Mouse (Mus musculus) left cerebral cortex, adult 8-10 months (tissue): ENCODE measurements around the gene Gps1. TPM values are rescaled to one million over a fixed set of nuclear protein-coding genes. Genes with fewer than 3 reads are reported as not detected.

ENCODE experiments used
- total RNA-seq, 4 experiments: library from RNA; stranded (reverse); gene quantifications; 2 replicates each; pipeline ENCODE4 v1.2.4; 2022

Gene Gps1
- total RNA-seq, 4 experiments from 2014 or later = 142 to 151 (median 146) TPM

Other genes starting within 250 kb of the Gps1 start
- gene Mcrip1, start 234.5 kb upstream of the Gps1 start, total RNA-seq = 10 to 100 TPM; 71.6 to 75.9 (median 74.1) TPM
- gene Ppp1r27, start 233.1 kb upstream of the Gps1 start, total RNA-seq = not detected
- 100 to 1,000 TPM; 110 to 142 (median 130) TPM for gene P4hb, start 211.0 kb upstream of the Gps1 start, total RNA-seq
- gene Arhgdia, start 202.6 kb upstream of the Gps1 start, total RNA-seq = 100 to 1,000 TPM; 307 to 323 (median 320) TPM
- 10 to 100 TPM; 47.7 to 64.6 (median 51.9) TPM for gene Alyref, start 185.9 kb upstream of the Gps1 start, total RNA-seq
- 100 to 1,000 TPM in 2 of 4 experiments, 10 to 100 TPM in 2; 98.1 to 101 (median 99.4) TPM for gene Anapc11, start 185.9 kb upstream of the Gps1 start, total RNA-seq
- gene Npb, start 175.8 kb upstream of the Gps1 start, total RNA-seq = 1 to 10 TPM in 2 of 4 experiments, not detected in 2; 1.1 to 1.8 TPM
- 100 to 1,000 TPM; 109 to 140 (median 124) TPM for gene Pcyt2, start 166.3 kb upstream of the Gps1 start, total RNA-seq
- 10 to 100 TPM; 30.5 to 45.3 (median 34.7) TPM for gene Sirt7, start 159.0 kb upstream of the Gps1 start, total RNA-seq
- 10 to 100 TPM; 66.8 to 77.2 (median 73.1) TPM for gene Mafg, start 150.7 kb upstream of the Gps1 start, total RNA-seq
- gene Pycr1, start 140.5 kb upstream of the Gps1 start, total RNA-seq = 1 to 10 TPM; 1.5 to 2.3 (median 1.8) TPM
- gene Myadml2, start 136.1 kb upstream of the Gps1 start, total RNA-seq = 10 to 100 TPM in 3 of 4 experiments, 1 to 10 TPM in 1; 9.3 to 12.0 (median 10.7) TPM
- gene Notum, start 123.1 kb upstream of the Gps1 start, total RNA-seq = 1 to 10 TPM; 2.1 to 7.1 (median 4.0) TPM
- gene Aspscr1, start 111.3 kb upstream of the Gps1 start, total RNA-seq = 10 to 100 TPM; 57.0 to 64.7 (median 61.2) TPM
- 10 to 100 TPM; 19.2 to 23.3 (median 22.2) TPM for gene Cenpx, start 70.5 kb upstream of the Gps1 start, total RNA-seq
- gene Lrrc45, start 70.3 kb upstream of the Gps1 start, total RNA-seq = 10 to 100 TPM; 39.8 to 56.7 (median 51.2) TPM
- 10 to 100 TPM; 39.2 to 40.0 (median 39.6) TPM for gene Rac3, start 62.8 kb upstream of the Gps1 start, total RNA-seq
- 10 to 100 TPM in 2 of 4 experiments, 1 to 10 TPM in 2; 7.9 to 12.9 (median 9.4) TPM for gene Dcxr, start 57.0 kb upstream of the Gps1 start, total RNA-seq
- gene Cbr2, start 52.2 kb upstream of the Gps1 start, total RNA-seq = 1 to 10 TPM in 3 of 4 experiments, under 1 TPM in 1; 0.99 to 2.7 (median 1.9) TPM
- 10 to 100 TPM; 23.0 to 43.0 (median 30.6) TPM for gene Hmga1b, start 21.5 kb upstream of the Gps1 start, total RNA-seq
- gene Rfng, start 65 bp upstream of the Gps1 start, total RNA-seq = 10 to 100 TPM; 49.0 to 56.6 (median 52.3) TPM
- gene Dus1l, start 12.1 kb downstream of the Gps1 start, total RNA-seq = 10 to 100 TPM; 41.4 to 47.9 (median 46.1) TPM
- gene Fasn, start 40.3 kb downstream of the Gps1 start, total RNA-seq = 100 to 1,000 TPM; 176 to 199 (median 193) TPM
- 1 to 10 TPM; 8.4 to 9.8 (median 9.0) TPM for gene Ccdc57, start 148.6 kb downstream of the Gps1 start, total RNA-seq
- gene Slc16a3, start 164.2 kb downstream of the Gps1 start, total RNA-seq = 1 to 10 TPM; 3.9 to 9.3 (median 7.8) TPM
- 100 to 1,000 TPM; 112 to 116 (median 113) TPM for gene Csnk1d, start 207.1 kb downstream of the Gps1 start, total RNA-seq